Mouse (Mus musculus): Measurements from ENCODE around the gene Zfx.

- TF ChIP-seq POLR2A (IDR thresholded peaks at IDR 0.05; ENCODE audit: low read depth, low read length) (no peak), CTCF (IDR thresholded peaks at IDR 0.05; ENCODE audit: extremely low read depth, insufficient read length, insufficient replicate concordance, low read depth, low read length) (no peak)
Measured at GRCm38 (mm10) chrX:94150471-94150870, 27.0 kb upstream of the Zfx start.
